Mouse (Mus musculus): ENCODE measurements around the gene Gm28043. TPM values are rescaled to one million over a fixed set of nuclear protein-coding genes. Genes with fewer than 3 reads are reported as not detected.

Gene Gm28043
- polyA plus RNA-seq, 1 experiment from 2014 or later, result 3.0 TPM

Small RNA genes lying within 50 kb of the gene (microRNA-seq; reads per million reads assigned to microRNA genes)
- not detected for gene Mir7667 (ENCODE audit: borderline number of aligned reads)

Other genes with a start within 250 kb of the Gm28043 start
- gene Pim1, start 124.1 kb upstream of the Gm28043 start, polyA plus RNA-seq (2015; fragmentation: Nextera tagmentation; extraction: Ambion mirVana), result 78.6 and 81.4 TPM in 2 replicates
- gene Gm17657, start 65.2 kb upstream of the Gm28043 start, polyA plus RNA-seq (2015; fragmentation: Nextera tagmentation; extraction: Ambion mirVana), result not detected in 2 replicates
- gene Tbc1d22b, start 65.1 kb upstream of the Gm28043 start, polyA plus RNA-seq (2015; fragmentation: Nextera tagmentation; extraction: Ambion mirVana), result 10.7 and 13.8 TPM in 2 replicates
- 0.62 and 1.2 TPM in 2 replicates for gene Tmem217, start 62.5 kb upstream of the Gm28043 start, polyA plus RNA-seq (2015; fragmentation: Nextera tagmentation; extraction: Ambion mirVana)
- gene Rnf8, start 86 bp upstream of the Gm28043 start, polyA plus RNA-seq (2015; fragmentation: Nextera tagmentation; extraction: Ambion mirVana), result 57.4 and 61.8 TPM in 2 replicates
- 131 and 136 TPM in 2 replicates for gene Cmtr1, start 45.7 kb downstream of the Gm28043 start, polyA plus RNA-seq (2015; fragmentation: Nextera tagmentation; extraction: Ambion mirVana)
- 9.2 and 10.8 TPM in 2 replicates for gene Ccdc167, start 102.2 kb downstream of the Gm28043 start, polyA plus RNA-seq (2015; fragmentation: Nextera tagmentation; extraction: Ambion mirVana)

Measured in thymus, postnatal 0 days (tissue).